Mouse (Mus musculus) CH12.LX (cell line): Measurements from ENCODE around the gene Dnhd1. TPM values are rescaled to one million over a fixed set of nuclear protein-coding genes. Genes with fewer than 3 reads are reported as not detected.

Experiments
- DNase-seq: peaks from one replicate; pipeline ENCODE4 v3.0.0-alpha.2; 2013; ENCODE audit errors: extremely low read depth
- H3K27ac ChIP-seq: 2 replicates; pipeline ENCODE4 v1.5.1; 2012; ENCODE audit warnings: low read depth, mild to moderate bottlenecking, control low read depth, moderate library complexity; ENCODE audit not compliant: insufficient read depth
- H3K27me3 ChIP-seq: replicated peaks from 2 replicates; pipeline ENCODE3; 2012; ENCODE audit warnings: inconsistent platforms
- H3K36me3 ChIP-seq, 2 experiments: replicated peaks in 1 of 2; 2 replicates each; pipeline versions ENCODE3 to v1.6.1; 2012; ENCODE audit warnings: inconsistent platforms in 1 of 2, low read length in 1 of 2, mild to moderate bottlenecking in 1 of 2, mixed read lengths in 1 of 2, moderate library complexity in 1 of 2; ENCODE audit not compliant: control insufficient read depth in 1 of 2, insufficient read depth in 1 of 2
- H3K4me1 ChIP-seq, 2 experiments: 2 replicates each; pipeline ENCODE4 v1.6.1; 2012; ENCODE audit warnings: inconsistent platforms in 1 of 2, moderate library complexity in 1 of 2; ENCODE audit not compliant: insufficient read depth in 2 of 2, control insufficient read depth in 1 of 2
- H3K4me2 ChIP-seq: 2 replicates; pipeline ENCODE4 v1.6.1; 2012; ENCODE audit warnings: low read depth, mild to moderate bottlenecking, control low read depth; ENCODE audit not compliant: poor library complexity, insufficient read depth, severe bottlenecking
- H3K4me3 ChIP-seq, 3 experiments: fragments of 150-350 bp in 1 of 3; sonication (generic) in 1 of 3; replicated peaks in 1 of 3; 2 replicates each; pipeline versions ENCODE3 to v1.5.1; 2011 to 2012; ENCODE audit warnings: low read depth in 2 of 3, low read length in 2 of 3, mild to moderate bottlenecking in 2 of 3, moderate library complexity in 2 of 3, control low read depth in 1 of 3, improper control_type of control experiment in 1 of 3, inconsistent platforms in 1 of 3, mixed read lengths in 1 of 3; ENCODE audit not compliant: poor library complexity in 1 of 3
- H3K79me2 ChIP-seq: replicated peaks from 2 replicates; pipeline ENCODE4 v1.6.1; 2012; ENCODE audit warnings: mild to moderate bottlenecking, moderate library complexity; ENCODE audit not compliant: control insufficient read depth, poor library complexity, insufficient read depth, severe bottlenecking; ENCODE audit errors: extremely low read depth
- H3K9ac ChIP-seq: 2 replicates; pipeline ENCODE4 v1.6.1; 2012; ENCODE audit warnings: low read depth, mild to moderate bottlenecking, control low read depth, moderate library complexity; ENCODE audit not compliant: insufficient read depth
- H3K9me3 ChIP-seq: replicated peaks from 2 replicates; pipeline ENCODE3; 2012; ENCODE audit warnings: low read length, inconsistent platforms, mixed read lengths
- BHLHE40 ChIP-seq: IDR thresholded peaks from 2 replicates; pipeline ENCODE4 v1.6.1; 2011; ENCODE audit warnings: mild to moderate bottlenecking, low read depth, low read length, improper control_type of control experiment
- CTCF ChIP-seq, 2 experiments: IDR thresholded peaks in 1 of 2; conservative IDR thresholded peaks in 1 of 2; 2 replicates each; pipeline ENCODE4 v1.5.1; 2011 to 2012; ENCODE audit warnings: low read depth in 2 of 2, low read length in 2 of 2, improper control_type of control experiment in 1 of 2, inconsistent platforms in 1 of 2, mild to moderate bottlenecking in 1 of 2, moderate library complexity in 1 of 2
- E2F4 ChIP-seq: IDR thresholded peaks from 2 replicates; pipeline ENCODE4 v1.6.1; 2011; ENCODE audit warnings: low read depth, low read length, improper control_type of control experiment; ENCODE audit not compliant: insufficient replicate concordance
- ETS1 ChIP-seq: conservative IDR thresholded peaks from 2 replicates; pipeline ENCODE4 v1.6.1; 2012; ENCODE audit warnings: low read depth, mild to moderate bottlenecking, inconsistent platforms, low read length, improper control_type of control experiment, moderate library complexity
- HCFC1 ChIP-seq: IDR thresholded peaks from 2 replicates; pipeline ENCODE4 v1.6.1; 2012; ENCODE audit warnings: low read depth, mild to moderate bottlenecking, inconsistent platforms, low read length, improper control_type of control experiment
- IRF4 ChIP-seq: IDR thresholded peaks from 2 replicates; pipeline ENCODE4 v1.6.1; 2014; ENCODE audit warnings: low read depth, mild to moderate bottlenecking, inconsistent platforms, low read length, improper control_type of control experiment
- JUN ChIP-seq: IDR thresholded peaks from 2 replicates; pipeline ENCODE4 v1.6.1; 2011; ENCODE audit warnings: low read depth, mild to moderate bottlenecking, low read length, improper control_type of control experiment, moderate library complexity; ENCODE audit not compliant: insufficient read depth
- KAT2A ChIP-seq: IDR thresholded peaks from 2 replicates; pipeline ENCODE4 v1.6.1; 2012; ENCODE audit warnings: low read length, improper control_type of control experiment, inconsistent platforms; ENCODE audit not compliant: insufficient replicate concordance
- MAX ChIP-seq: IDR thresholded peaks from 2 replicates; pipeline ENCODE4 v1.6.1; 2011; ENCODE audit warnings: low read length, improper control_type of control experiment
- MEF2A ChIP-seq: IDR thresholded peaks from 2 replicates; pipeline ENCODE4 v1.6.1; 2014; ENCODE audit warnings: low read depth, mild to moderate bottlenecking, inconsistent platforms, low read length, improper control_type of control experiment, borderline replicate concordance
- MXI1 ChIP-seq: IDR thresholded peaks from 2 replicates; pipeline ENCODE4 v1.6.1; 2011; ENCODE audit warnings: mild to moderate bottlenecking, low read depth, low read length, improper control_type of control experiment
- NRF1 ChIP-seq: IDR thresholded peaks from 2 replicates; pipeline ENCODE4 v1.6.1; 2014; ENCODE audit warnings: low read depth, mild to moderate bottlenecking, inconsistent platforms, low read length, improper control_type of control experiment, moderate library complexity
- RAD21 ChIP-seq: IDR thresholded peaks from 2 replicates; pipeline ENCODE4 v1.6.1; 2011; ENCODE audit warnings: low read depth, mild to moderate bottlenecking, low read length, improper control_type of control experiment, moderate library complexity
- RCOR1 ChIP-seq: conservative IDR thresholded peaks from 2 replicates; pipeline ENCODE4 v1.6.1; 2012; ENCODE audit warnings: low read depth, mild to moderate bottlenecking, inconsistent platforms, low read length, improper control_type of control experiment
- SIN3A ChIP-seq: IDR thresholded peaks from 2 replicates; pipeline ENCODE4 v1.6.1; 2012; ENCODE audit warnings: low read length, improper control_type of control experiment, inconsistent platforms
- SMC3 ChIP-seq: IDR thresholded peaks from 2 replicates; pipeline ENCODE4 v1.6.1; 2011; ENCODE audit warnings: low read depth, low read length, improper control_type of control experiment
- TBP ChIP-seq: conservative IDR thresholded peaks from 2 replicates; pipeline ENCODE4 v1.6.1; 2011; ENCODE audit warnings: low read depth, low read length, improper control_type of control experiment
- UBTF ChIP-seq: IDR thresholded peaks from 2 replicates; pipeline ENCODE4 v1.6.1; 2012; ENCODE audit warnings: low read depth, mild to moderate bottlenecking, inconsistent platforms, low read length, improper control_type of control experiment, moderate library complexity
- USF1 ChIP-seq: IDR thresholded peaks from 2 replicates; pipeline ENCODE4 v1.6.1; 2014; ENCODE audit warnings: low read depth, mild to moderate bottlenecking, inconsistent platforms, low read length, improper control_type of control experiment
- ZC3H11A ChIP-seq: IDR thresholded peaks from 2 replicates; pipeline ENCODE4 v1.6.1; 2012; ENCODE audit warnings: low read depth, mild to moderate bottlenecking, inconsistent platforms, low read length, improper control_type of control experiment
- ZMIZ1 ChIP-seq: IDR thresholded peaks from 2 replicates; pipeline ENCODE4 v1.6.1; 2012; ENCODE audit warnings: low read depth, mild to moderate bottlenecking, inconsistent platforms, low read length, improper control_type of control experiment
- dilution Hi-C: fragments of 300-500 bp; cut with MboI; formaldehyde crosslinking; loops from 2 replicates; pipeline ENCODE4 v1.14.3; 2020; ENCODE audit warnings: low sequenced_read_pairs; ENCODE audit not compliant: extremely low pct_unique_long_range_greater_than_20kb, extremely low pct_ligation_motif_present
- in situ Hi-C: fragments of 300-500 bp; cut with MboI; formaldehyde crosslinking; loops from 3 replicates; pipeline ENCODE4 v1.14.3; 2019; ENCODE audit warnings: low sequenced_read_pairs, low pct_ligation_motif_present, low pct_unique_long_range_greater_than_20kb, mixed read lengths
- polyA plus RNA-seq: library from polyadenylated mRNA; unstranded; fragments of >175 nt; gene quantifications from 2 replicates; pipeline ENCODE4 v1.2.1, GENCODE M21; 2012; ENCODE audit warnings: low read depth; ENCODE audit not compliant: insufficient read length
- total RNA-seq, 2 experiments: library from RNA; depleted of rRNA; stranded (reverse); fragments of 300-350 nt in 1 of 2; fragments of >200 nt in 1 of 2; gene quantifications; 2 replicates each; pipeline ENCODE4 v1.2.3; 2012 to 2014

Gene Dnhd1
- total and polyA plus RNA-seq, 3 experiments: 0.08 to 0.41 (median 0.23) TPM

DNA sequence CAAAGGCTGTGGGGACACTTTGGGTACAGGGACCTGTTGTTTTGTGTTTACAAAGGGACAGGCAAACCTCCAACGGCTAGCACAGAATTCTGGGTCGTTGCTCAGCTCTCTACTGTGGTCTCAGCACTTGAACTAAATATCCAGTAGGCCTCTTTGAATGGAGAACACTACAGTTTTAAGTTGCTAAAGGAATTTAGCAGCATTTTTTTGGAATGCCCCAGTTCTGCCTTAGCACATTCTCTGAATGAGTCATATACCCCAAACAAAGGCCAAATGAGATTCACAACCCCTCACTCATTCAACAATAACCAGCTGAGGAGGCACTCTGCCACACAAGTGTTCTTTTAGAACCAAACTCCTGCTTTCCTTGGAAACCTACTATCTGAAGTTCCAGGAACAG lies 71.3 kb downstream of the Dnhd1 start:
- no peaks in the 10 kb centered on the region for H3K9me3 ChIP-seq
- no peak for DNase-seq
- H3K4me1 ChIP-seq: peaks cover 0 to 3% of the 10 kb centered on the region in 2 experiments; a peak in 1 of 4 replicates
- no peak overlapping the region for H3K27ac ChIP-seq
- H3K79me2 ChIP-seq: no peaks in the 10 kb centered on the region
- TF ChIP-seq KAT2A: no peak
- no peak for TF ChIP-seq NRF1
- TF ChIP-seq UBTF: no peak
- no peak for TF ChIP-seq SIN3A
- no peak for TF ChIP-seq HCFC1
- no peak for TF ChIP-seq RCOR1
- TF ChIP-seq TBP: no peak
- TF ChIP-seq E2F4: no peak
- no peak for TF ChIP-seq MXI1
- TF ChIP-seq ZMIZ1: no peak
- TF ChIP-seq USF1: no peak
- no peak for TF ChIP-seq SMC3
- TF ChIP-seq IRF4: no peak
- TF ChIP-seq BHLHE40: no peak
- no peak for TF ChIP-seq MAX
- TF ChIP-seq JUN: no peak
- no peak for TF ChIP-seq ETS1
- TF ChIP-seq, all 38 proteins: peak for 0
- Histone ChIP-seq H3K36me3 (peaks cover 0 to 68% of the 10 kb centered on the region in 2 experiments), H3K9ac (no peak overlapping the region), H3K4me2 (no peak overlapping the region), H3K27me3 (no peaks in the 10 kb centered on the region), H3K4me3 (no peak overlapping the region)
- dilution Hi-C loops: no loop called here
- in situ Hi-C loops: no loop called here

DNA sequence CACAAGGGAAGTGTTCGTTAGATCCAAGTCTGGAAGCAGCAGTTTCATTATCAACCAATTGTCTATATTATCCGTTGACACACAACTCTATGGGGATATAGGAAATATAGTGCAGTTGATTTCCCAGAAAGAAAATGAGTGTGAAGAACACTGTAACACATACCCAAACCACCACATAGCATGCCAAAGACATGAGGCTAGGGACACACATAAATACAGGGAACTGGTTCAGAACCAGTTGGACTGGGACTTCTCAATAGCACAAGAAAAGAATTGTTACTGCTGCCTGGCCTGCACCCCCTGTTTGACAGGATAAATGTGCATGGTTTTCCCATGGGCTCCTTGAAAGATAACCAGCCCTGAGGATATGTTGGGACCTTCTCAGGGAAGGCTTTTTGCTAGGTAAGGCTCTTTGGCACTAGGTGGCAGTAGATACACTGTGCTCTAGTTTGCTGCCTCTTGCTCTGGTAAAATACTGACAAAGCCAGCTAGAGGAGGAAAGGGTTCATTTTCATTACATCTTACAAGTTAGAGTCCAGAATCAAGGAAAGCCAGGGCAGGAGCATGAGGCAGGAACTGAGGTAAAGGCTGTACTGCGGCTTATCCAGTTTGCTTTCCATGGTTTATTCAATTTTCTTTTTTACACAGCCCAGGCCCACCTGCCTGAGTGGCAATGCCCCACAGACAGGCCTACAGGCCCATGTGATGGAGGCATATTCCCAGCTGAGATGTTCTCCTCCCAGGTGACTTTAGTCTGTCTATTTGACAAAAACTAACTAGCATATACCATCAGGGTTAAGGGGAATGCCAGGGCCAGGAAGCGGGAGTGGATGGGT lies 75.7 kb downstream of the Dnhd1 start:
- Histone ChIP-seq H3K9ac (no peak overlapping the region), H3K9me3 (no peaks in the 10 kb centered on the region), H3K79me2 (no peaks in the 10 kb centered on the region), H3K4me3 (no peak overlapping the region), H3K36me3 (peaks cover 15 to 87% of the 10 kb centered on the region in 2 experiments), H3K4me1 (peaks cover 0 to 3% of the 10 kb centered on the region in 2 experiments; a peak in 1 of 4 replicates), H3K4me2 (no peak overlapping the region), H3K27me3 (no peaks in the 10 kb centered on the region), H3K27ac (no peak overlapping the region)
- TF ChIP-seq ZC3H11A (0 out of 2 replicates have a peak, but pooled peaks have one; percentile 14), RAD21 (peak; percentile 86), CTCF (conservative IDR thresholded peaks at IDR 0.05 in 1 of 2, IDR thresholded peaks at IDR 0.05 in 1 of 2; ENCODE audit: low read depth in 2 of 2, low read length in 2 of 2) (peak; percentile 63 to 90), MEF2A (no peak), UBTF (no peak), BHLHE40 (no peak), MXI1 (no peak), SMC3 (peak; percentile 77)
- in situ Hi-C loops (no loop called here), dilution Hi-C loops (no loop called here)
- peak; percentile 57 for DNase-seq
